Mouse (Mus musculus): ENCODE measurements at regions not wholly inside any gene's neighbourhood (a gene's known extent, or its start where the extent isn't known, plus 50 kb on each side); places are given as distances from the start of the nearest gene placed in this dataset.

DNA sequence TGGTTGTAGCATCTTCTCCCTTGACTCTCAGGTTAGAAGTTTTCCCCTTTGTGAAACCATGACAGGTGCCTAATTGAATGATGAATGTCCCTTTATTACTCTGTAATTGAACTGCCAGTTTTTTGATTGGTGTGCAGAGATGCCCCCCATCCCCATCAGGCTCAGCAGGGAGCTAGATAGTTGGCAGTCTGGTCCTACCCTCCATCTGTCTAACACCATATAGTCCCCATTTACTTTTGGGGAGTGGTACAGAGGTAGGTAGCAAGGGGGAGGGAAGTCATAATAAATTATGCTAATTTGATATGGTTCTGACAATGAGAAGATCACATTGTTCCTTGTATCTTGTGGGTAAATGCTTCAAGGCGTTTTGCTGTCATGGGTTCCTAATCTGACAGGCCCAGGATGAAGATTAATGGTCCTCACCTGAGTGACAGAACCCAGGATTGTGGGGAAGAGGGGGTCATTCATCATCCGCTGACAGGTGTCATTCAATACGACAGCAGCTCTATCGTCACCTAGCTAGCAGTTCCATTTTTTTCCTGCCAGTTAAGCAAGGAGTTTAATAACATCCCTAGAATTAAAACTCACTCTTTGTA, 122.3 kb upstream of the Etaa1 start:
- no peak for DNase-seq (ENCODE audit: low spot score)
- intact Hi-C loops (cut with DNase I), result no loop called here

DNA sequence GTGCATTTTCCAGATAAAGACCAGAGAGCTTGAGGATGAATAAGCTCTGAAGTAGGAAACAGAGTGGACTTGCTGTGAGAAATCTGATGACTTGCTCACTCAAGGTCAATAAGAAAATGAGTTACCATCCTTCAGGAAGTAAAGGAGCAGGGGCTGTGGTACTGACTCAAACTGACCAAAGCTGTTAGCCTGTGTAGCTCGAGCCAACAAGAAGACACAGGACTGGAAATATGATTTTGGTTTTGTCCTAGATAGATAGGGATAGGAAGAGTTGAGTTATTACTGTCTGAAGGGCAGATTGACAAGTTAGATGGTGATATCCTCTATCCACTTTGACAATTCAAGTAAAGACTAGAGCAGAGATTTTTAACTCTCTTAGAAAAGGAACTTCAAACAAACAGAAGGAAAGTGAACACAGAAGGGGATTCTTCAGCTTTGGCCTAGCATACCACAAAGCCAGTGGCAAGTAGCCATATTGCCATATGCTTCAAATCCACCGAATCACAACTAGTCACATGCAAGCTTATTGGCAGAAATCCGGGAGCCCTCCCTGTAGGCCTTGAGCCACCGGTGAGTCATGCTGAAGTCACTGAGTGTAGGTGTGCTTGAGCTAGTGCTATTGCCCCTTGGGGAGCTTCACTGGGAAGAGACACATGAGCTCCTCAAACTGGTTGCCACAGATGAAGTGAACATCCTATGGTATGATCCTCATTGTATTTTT, 117.1 kb upstream of the Etaa1 start:
- no peak for DNase-seq (ENCODE audit: low spot score)
- intact Hi-C loops (cut with DNase I), result no loop called here

DNA sequence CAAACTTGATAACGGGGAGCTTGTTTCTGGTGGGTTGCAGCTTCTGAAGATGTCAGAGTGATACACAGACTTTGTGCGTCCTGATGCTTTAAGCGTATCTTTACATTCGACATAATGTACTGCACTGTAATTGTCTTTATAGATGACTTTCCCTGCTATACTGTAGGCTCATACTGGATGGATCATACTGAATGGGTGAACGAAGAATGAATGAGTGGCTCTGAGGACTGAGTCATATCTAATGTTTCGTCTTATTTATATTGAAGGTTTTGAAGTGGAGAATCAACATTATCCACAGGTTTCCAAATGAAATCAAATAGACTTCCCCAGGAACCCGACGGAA, 116.3 kb upstream of the Etaa1 start:
- intact Hi-C loops (cut with DNase I), result no loop called here
- DNase-seq (ENCODE audit: low spot score), result no peak

DNA sequence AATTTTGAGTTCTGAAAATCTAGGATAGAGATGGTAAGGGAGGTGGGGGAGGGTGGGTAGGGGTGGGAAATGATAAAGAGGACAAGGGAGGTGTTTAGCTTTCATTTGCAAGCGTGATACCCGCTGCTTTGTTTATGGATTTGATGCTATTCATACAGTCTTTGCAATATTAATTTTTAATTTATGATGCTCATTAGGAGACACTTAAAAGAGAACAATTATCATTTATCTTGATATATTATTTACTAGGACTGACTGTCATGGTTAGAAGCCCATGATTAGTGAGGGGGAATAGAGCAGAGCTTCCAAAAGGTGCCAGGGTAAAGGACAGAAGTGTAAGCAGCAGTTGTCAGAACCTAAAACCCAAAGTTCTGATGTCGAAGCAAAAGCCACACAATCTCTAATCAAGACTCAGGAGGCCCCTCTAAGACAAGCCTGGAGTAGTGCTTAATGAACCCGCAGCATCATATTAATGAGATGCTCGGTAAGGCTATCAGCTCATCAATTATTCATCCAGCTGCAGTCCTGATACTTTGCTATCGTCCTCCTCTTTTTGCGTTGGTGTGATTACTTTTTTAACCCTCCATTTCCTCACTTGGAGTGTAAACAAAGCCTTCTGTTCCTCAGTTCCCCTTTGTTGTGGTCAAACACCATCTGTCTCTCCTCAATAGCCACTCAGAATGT, 115.8 kb upstream of the Etaa1 start:
- no peak for DNase-seq (ENCODE audit: low spot score)

DNA sequence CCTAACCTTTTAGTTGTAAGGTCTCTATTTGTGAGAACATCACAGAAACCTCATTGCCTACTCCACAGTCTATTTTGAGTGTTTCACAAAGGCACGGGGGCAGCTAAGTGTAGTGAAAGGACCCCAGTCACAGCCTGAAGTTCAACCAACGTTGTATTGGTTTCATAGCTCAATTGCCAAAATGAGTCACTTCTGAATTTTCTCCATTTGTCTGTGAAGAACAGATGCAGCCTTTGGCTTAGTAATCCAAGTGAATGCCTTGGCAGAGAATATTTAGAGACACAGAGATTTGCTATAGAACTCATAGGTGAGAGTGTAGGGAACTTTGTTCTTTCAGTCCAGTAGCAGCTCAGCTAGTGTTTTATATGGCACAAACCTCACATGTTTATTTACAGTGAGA, 114.4 kb upstream of the Etaa1 start:
- intact Hi-C loops (cut with DNase I), result no loop called here
- DNase-seq (ENCODE audit: low spot score), result no peak

More for the DNA sequence above, 115.8 kb upstream of the Etaa1 start:
- intact Hi-C loops (cut with DNase I), result no loop called here

DNA sequence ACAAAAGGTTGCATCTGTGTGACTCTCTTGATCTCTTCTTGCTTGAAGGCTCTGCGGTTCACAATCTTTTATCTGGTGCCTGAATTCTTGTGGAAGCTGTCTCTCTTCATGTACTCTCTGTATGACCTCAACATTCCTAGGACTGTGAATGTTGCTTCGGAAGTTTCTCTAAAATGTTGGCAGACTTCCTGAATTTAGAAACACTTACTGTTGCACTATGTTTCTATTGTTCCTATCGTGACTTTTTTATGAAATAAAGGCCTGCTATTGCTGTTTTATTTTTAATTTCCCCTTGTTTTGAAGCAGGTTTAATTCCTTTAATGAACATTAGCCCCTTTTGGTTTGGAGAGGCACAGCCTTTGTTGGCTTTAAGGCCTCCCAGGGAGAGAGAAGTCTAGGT, 114.0 kb upstream of the Etaa1 start:
- no peak for DNase-seq (ENCODE audit: low spot score)
- intact Hi-C loops (cut with DNase I), result no loop called here

DNA sequence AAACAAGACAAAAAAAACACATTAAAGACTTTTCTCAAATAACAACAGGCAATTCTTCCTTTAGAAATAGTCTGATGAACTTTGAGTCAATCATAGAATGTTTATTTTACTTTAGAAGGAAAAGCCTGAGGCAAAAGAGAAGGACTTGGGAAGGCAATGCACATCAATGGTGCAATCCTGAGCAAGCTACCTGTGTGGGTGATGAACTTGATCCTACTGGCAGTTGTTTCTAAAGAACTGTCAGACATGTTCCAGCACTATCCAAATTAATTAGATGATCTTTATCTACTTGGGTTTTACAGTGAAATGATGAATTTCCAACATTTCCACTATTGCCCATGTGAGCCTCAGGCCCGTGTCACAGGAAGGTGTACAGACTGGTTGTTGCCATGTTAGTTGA, 87.9 kb upstream of the Etaa1 start:
- intact Hi-C loops (cut with DNase I), result no loop called here

DNA sequence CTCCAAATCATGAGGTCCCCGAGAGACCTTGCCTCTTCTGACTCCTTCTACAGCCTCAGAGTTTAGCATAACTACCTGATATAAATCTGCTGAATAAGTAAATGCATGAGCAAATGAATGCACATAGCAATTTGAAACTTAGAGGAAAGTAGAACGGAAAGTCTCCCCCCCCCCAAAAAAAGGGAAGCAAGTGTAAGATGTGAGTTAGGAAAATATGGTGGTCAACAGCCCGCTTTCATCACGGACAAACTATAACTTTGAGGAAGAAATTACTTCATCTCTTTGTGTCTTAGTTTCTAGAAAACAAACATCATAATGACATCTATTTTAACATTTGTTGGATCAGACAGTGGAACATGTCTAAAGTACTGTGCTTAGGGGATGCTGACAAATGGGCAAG, 77.4 kb upstream of the Etaa1 start:
- intact Hi-C loops (cut with DNase I), result no loop called here

More for the DNA sequence above, 87.9 kb upstream of the Etaa1 start:
- no peak for DNase-seq (ENCODE audit: low spot score)

DNA sequence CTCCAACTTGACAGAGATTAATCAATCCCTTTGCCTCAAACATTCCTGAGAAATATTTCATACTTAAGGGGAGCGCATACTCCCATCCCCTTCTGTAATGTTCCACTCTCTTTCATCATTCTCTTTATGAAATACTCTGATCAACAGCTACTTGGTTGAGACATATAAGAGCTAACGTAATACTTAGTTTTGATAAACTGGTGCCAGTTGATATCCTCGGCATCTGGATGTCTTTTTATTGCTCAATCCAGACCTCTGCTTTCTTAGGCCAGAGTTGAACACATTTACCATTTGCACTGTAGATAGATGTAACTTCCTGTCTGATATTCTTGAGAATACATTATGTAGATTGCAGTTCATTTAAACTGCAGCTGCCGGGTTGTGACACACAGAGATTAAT, 68.4 kb upstream of the Etaa1 start:
- intact Hi-C loops (cut with DNase I), result no loop called here
- no peak for DNase-seq (ENCODE audit: low spot score)

More for the DNA sequence above, 77.4 kb upstream of the Etaa1 start:
- no peak for DNase-seq (ENCODE audit: low spot score)

DNA sequence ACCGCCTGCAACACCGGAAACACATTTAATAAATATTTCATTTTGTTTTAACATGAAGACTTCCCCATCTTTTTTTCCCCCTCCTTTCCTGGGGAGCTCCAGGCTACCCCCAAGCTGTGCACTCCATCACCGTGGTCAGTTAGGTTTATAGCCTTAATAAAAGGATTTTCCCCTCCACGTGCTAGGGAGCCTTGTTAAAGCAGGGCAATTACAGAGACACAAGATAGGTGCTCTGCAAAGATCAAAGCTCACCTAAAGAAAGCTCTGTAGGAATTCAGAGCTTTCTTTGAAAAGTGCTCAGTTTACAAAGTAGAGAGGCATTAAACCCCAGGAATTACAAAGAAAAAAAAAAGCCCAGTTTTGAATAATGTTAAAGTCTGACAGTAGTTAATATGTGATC, 61.6 kb upstream of the Etaa1 start:
- DNase-seq (ENCODE audit: low spot score), result no peak
- intact Hi-C loops (cut with DNase I), result no loop called here

DNA sequence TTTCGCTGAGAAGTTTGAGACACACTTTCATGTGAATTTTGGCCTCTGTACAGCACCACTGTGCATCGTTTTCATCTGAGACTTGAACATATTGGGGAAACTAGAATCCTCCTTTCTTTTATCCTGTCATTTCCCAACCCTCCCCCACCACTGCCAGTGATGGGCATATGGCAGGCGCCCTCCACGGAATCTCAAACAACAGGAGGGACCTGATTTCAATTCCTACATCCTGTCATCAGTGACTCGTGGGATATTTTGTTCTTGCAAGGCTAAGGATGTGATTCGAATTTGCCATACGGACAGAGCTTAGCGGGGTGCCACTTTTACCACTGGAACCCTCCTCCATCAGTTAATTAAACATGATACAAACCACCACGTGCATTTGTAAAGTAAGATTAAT, 60.9 kb upstream of the Etaa1 start:
- DNase-seq (ENCODE audit: low spot score), result no peak
- intact Hi-C loops (cut with DNase I), result loop anchor here (5.0 kb wide), 1 partner anchor 858 kb away; no protein-coding TSS in a partner anchor

DNA sequence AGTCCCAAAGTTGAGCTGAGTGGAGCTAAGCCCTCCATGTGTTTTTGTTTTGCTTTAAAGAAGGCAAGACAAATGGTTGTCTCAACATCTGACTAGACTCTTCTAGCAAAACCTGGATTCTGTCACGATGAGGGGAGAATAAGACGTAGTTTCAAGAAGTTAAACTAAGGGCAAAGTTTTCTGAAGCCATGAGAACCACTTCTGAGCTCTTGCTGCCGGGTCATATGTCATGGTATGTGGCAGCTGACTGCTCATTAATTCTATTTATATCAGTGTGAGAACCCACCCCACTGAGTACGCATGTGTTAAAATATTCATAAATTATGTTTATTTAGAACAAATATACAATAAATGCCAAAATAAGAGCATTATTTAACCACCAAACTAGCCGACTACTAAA, 58.4 kb upstream of the Etaa1 start:
- intact Hi-C loops (cut with DNase I), result loop anchor here (5.0 kb wide), 1 partner anchor 860 kb away; no protein-coding TSS in a partner anchor

DNA sequence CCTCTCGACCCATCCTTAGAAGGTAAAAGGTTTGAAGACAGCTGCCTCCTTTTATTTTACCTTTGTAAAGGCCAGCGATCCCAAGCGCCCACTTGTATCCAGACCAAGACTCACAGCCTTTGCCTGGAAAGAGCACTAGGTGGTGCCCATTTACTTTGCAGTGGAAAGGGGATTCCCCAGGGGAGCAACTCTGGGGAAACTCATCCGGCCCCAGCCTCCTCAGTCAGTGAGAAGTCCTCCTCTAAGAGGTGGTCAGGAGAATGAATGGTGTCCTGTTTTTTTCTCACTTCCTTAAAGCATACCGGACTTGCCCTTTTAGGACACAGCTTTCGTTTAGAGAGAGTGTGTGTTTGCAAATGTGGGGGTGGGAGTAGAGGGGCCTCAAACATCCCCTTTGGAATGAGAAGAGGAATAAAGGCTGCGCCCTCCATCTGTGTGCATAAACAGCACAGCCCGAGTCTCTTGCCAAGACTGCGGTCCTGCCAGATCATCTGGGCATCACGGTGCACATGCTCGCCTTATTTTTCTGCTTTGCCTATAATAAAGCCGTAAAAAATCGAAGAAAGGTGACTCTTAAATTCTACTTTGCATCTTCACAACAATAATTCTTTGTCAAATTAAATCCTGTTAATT, 57.5 kb upstream of the Etaa1 start:
- peak; percentile 21 for DNase-seq (ENCODE audit: low spot score)
- intact Hi-C loops (cut with DNase I), result loop anchor here (5.0 kb wide), 1 partner anchor 861 kb away; no protein-coding TSS in a partner anchor

More for the DNA sequence above, 58.4 kb upstream of the Etaa1 start:
- DNase-seq (ENCODE audit: low spot score), result no peak

DNA sequence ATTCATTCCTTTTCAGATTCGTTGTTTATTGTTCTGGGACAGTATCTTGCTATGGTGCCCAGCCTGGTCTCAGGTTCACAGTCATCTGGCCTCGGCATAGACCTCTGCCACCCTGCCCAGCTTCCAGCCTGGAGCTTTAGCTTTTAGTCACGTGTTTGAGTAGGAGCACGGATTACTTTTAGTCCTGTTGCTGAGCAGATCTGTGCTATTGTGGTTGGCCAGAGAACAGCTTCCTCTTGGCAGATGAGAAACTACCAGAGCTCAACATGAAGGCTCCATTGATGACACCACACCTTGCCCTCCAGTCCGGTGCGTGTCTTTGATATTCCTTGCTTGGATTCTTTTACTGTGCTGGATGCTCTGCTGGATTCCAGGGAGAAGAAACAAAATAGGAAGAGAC, 54.5 kb upstream of the Etaa1 start:
- intact Hi-C loops (cut with DNase I), result loop anchor here (10.0 kb wide), 1 partner anchor 117 kb away; no protein-coding TSS in a partner anchor

More for the DNA sequence above, 54.5 kb upstream of the Etaa1 start:
- DNase-seq (ENCODE audit: low spot score), result no peak

Measured in heart, postnatal 25 days (tissue).